Mouse (Mus musculus) intestine, embryonic 16.5 days (tissue): ENCODE results near the gene Slc12a9. TPM values are rescaled to one million over a fixed set of nuclear protein-coding genes. Genes with fewer than 3 reads are reported as not detected.

Source experiments
- ATAC-seq: fragments of 200-750 bp; cut with Nextera tagmentation; 2 replicates; pipeline ENCODE4 v1.8.0; 2017; ENCODE audit warnings: moderate TSS enrichment, moderate library complexity
- H3K27ac ChIP-seq: fragments of 300-500 bp; sonication (generic); 2 replicates; pipeline ENCODE4 v1.5.1; 2014; ENCODE audit warnings: mild to moderate bottlenecking, low read length
- H3K27me3 ChIP-seq: fragments of 300-500 bp; sonication (generic); replicated peaks from 2 replicates; pipeline ENCODE4 v1.6.1; 2014; ENCODE audit warnings: low read length, control low read depth, mixed read lengths; ENCODE audit not compliant: control insufficient read depth, insufficient read depth
- H3K36me3 ChIP-seq: fragments of 300-500 bp; sonication (generic); 2 replicates; pipeline ENCODE4 v1.6.1; 2014; ENCODE audit warnings: low read length, control low read depth; ENCODE audit not compliant: control insufficient read depth, insufficient read depth
- H3K4me1 ChIP-seq: fragments of 300-500 bp; sonication (generic); 2 replicates; pipeline ENCODE4 v1.6.1; 2014; ENCODE audit warnings: low read length, control low read depth, mixed read lengths; ENCODE audit not compliant: control insufficient read depth, insufficient read depth
- H3K4me2 ChIP-seq: fragments of 300-500 bp; sonication (generic); 2 replicates; pipeline ENCODE4 v1.6.1; 2014; ENCODE audit warnings: low read depth, low read length, control low read depth
- H3K4me3 ChIP-seq: fragments of 300-500 bp; sonication (generic); 2 replicates; pipeline ENCODE4 v1.5.1; 2014; ENCODE audit warnings: mild to moderate bottlenecking, low read length
- H3K9ac ChIP-seq: fragments of 300-500 bp; sonication (generic); 2 replicates; pipeline ENCODE4 v1.6.1; 2014; ENCODE audit warnings: low read depth, low read length
- H3K9me3 ChIP-seq: fragments of 300-500 bp; sonication (generic); 2 replicates; pipeline ENCODE4 v1.6.1; 2016; ENCODE audit warnings: low read length, control low read depth; ENCODE audit not compliant: control insufficient read depth
- WGBS: fragments of 180-500 bp; shearing (Covaris S2); extraction: QIAGEN DNeasy Blood & Tissue Kit; methylation state at CpG from one replicate; pipeline ENCODE4 v1.1.7; 2014; 5-methylcytosine and 5-hydroxymethylcytosine counted together
- polyA plus RNA-seq: library from polyadenylated mRNA; unstranded; fragments of >200 nt; fragmentation: Nextera tagmentation; extraction: Ambion mirVana; gene quantifications from 2 replicates; pipeline ENCODE4 v1.2.1, GENCODE M21; 2015

Gene Slc12a9
- polyA plus RNA-seq, 1 experiment from 2014 or later = 14.7 TPM

DNA sequence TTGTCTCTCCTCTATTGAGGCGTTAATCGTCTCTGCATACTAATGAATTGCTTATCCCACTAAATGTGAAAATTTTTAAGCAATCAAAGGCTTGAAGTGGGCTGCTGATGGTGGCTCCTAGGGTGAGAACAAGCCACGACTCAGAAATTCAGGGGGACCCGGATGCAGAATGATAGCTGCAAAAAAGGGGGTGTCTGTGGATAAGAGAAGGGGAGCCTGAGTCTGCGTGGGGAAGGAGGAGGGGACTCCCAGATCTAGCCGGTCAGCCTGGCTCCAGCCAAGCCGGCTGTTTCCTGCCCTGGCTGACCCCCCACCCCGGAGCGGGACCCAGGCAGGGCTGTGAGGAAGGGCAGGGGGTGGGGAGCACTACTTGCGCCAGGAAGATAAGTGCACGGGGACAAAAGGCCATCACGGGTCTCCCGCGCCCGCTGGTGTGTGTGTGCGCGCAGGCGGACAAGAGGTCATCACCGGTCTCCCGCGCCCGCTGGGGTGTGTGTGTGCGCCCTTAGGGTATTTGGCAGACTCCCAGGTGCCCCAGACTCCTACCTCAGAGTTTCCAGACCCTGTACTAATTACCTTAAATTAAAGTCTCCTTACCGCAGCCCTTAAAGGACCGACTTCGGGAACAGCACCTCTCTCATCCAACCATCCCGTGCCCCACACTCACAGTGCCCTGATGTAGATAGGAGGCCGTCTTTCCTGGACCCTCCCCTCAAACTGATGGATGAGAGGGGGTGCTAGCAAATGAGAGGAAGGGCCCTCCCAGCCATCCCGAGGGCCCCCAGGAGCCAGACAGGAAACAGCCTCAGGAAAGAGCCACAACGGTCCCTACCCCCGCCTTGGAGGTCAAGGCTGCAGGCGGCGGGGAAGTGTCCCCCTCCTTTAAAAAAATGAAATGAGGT is 15.3 kb upstream of the Slc12a9 start:
- Histone ChIP-seq H3K4me1 (peaks cover 49% of the 10 kb centered on the region), H3K4me3 (peak overlapping the region; percentile 74), H3K4me2 (peak overlapping the region; percentile 84), H3K27me3 (no peaks in the 10 kb centered on the region), H3K36me3 (no peaks in the 10 kb centered on the region), H3K9me3 (no peaks in the 10 kb centered on the region), H3K9ac (peak overlapping the region; percentile 67), H3K27ac (peak overlapping the region; percentile 98)
- 1% methylated on average over 33 of the region's 33 CpGs for WGBS
- no peak for ATAC-seq

DNA sequence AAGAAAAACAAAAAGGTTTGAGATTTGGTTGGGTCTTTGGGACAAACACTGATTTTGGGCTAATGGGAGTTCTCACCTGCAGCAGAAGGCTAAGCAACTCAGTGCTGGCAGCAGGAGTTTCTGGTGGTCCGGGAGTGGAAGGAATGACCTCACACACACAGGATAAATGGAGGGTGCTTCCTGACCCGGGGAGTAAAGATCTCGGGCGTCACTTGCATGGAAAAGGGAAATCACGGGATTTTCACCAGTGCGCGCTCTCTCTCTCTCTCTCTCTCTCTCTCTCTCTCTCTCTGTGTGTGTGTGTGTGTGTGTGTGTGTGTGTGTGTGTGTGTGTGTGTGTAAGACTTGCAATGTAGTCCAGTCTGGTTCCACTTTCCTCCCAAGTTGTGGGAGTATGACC is 14.5 kb upstream of the Slc12a9 start:
- ATAC-seq = no peak
- peak overlapping the region; percentile 67 for H3K9ac ChIP-seq
- 14% methylated on average over 7 of the region's 7 CpGs for WGBS
- no peaks in the 10 kb centered on the region for H3K36me3 ChIP-seq
- peaks cover 48% of the 10 kb centered on the region for H3K4me1 ChIP-seq
- H3K27ac ChIP-seq = peak overlapping the region; percentile 98
- no peaks in the 10 kb centered on the region for H3K27me3 ChIP-seq
- peak overlapping the region; percentile 84 for H3K4me2 ChIP-seq
- no peak overlapping the region; the same call in 1 of the 2 replicates for H3K4me3 ChIP-seq
- no peaks in the 10 kb centered on the region for H3K9me3 ChIP-seq

DNA sequence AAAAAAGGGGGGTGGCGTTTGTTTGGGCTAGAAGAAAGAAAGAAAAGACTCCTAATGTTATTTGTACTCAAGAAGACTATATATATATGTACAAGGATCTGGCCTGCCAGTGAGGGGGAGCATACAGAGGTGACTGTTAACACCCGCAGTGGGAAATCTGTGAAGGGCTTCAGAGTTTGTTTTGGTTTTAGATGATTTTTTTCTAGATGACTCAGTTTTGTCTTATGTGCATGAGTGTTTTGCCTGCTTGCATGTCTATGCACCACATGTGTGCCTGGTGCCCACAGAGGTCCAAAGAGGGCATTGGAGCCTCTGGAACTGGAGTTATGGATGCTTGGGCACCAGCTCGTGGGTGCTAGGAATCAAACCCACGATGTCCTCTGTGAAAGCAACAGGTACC is 13.6 kb upstream of the Slc12a9 start:
- WGBS = 67% methylated on average over 4 of the region's 4 CpGs
- Histone ChIP-seq H3K27me3 (no peaks in the 10 kb centered on the region), H3K27ac (peak overlapping the region; percentile 92), H3K9me3 (no peaks in the 10 kb centered on the region), H3K4me3 (no peak overlapping the region), H3K36me3 (no peaks in the 10 kb centered on the region), H3K4me1 (peaks cover 43% of the 10 kb centered on the region), H3K4me2 (0 out of 2 replicates have a peak overlapping the region, but pooled peaks have one; percentile 10), H3K9ac (0 out of 2 replicates have a peak overlapping the region, but pooled peaks have one; percentile 45)
- ATAC-seq = no peak

DNA sequence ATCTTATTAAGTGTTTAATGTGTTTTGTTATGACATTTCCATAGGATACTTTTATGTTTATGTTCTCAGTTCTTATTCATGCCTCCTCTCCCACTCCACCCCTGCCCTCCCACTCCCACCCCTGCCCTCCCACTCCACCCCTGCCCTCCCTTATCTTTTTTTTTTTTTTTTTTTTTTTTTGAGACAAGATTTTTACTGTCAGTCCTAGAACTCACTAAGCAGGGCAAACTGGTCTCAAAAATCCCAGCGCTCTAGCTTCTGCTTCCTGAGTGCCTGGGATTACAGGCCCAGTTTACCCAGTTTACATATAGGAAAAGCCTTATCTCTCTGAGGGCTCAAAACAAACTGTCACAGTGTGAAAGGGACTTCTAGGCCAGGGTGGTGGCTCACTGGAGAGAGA is 13.0 kb upstream of the Slc12a9 start:
- H3K9me3 ChIP-seq = no peaks in the 10 kb centered on the region
- peak overlapping the region; percentile 41 for H3K4me2 ChIP-seq
- H3K36me3 ChIP-seq = no peaks in the 10 kb centered on the region
- peaks cover 37% of the 10 kb centered on the region for H3K4me1 ChIP-seq
- H3K9ac ChIP-seq = peak overlapping the region; percentile 45; the same call in 1 of the 2 replicates
- peak overlapping the region; percentile 15; the same call in 1 of the 2 replicates for H3K4me3 ChIP-seq
- no peak for ATAC-seq
- WGBS = 50% methylated on average over 1 of the region's 1 CpGs
- H3K27me3 ChIP-seq = no peaks in the 10 kb centered on the region
- peak overlapping the region; percentile 92 for H3K27ac ChIP-seq

DNA sequence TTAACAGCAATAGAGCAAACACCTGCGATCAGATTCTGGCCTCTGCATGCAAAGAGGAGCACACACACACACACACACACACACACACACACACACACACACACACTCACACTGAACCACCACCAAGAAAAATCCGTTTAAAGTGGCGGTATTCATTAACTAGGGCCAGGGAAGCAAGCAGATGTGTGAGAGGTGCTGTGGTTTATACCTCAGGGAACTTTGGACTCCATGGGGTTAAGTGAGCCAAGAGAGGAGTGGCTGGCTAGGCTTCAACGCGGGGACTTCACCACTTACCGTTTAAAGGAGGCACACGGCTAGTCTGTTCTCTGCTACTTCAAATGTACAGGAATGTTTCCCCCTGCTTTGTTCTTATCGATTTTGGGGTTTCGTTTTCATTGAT is 12.4 kb upstream of the Slc12a9 start:
- Histone ChIP-seq H3K9ac (no peak overlapping the region), H3K27ac (peak overlapping the region; percentile 92), H3K4me1 (peaks cover 36% of the 10 kb centered on the region), H3K9me3 (no peaks in the 10 kb centered on the region), H3K4me3 (peak overlapping the region; percentile 15; the same call in 1 of the 2 replicates), H3K36me3 (no peaks in the 10 kb centered on the region), H3K27me3 (no peaks in the 10 kb centered on the region), H3K4me2 (peak overlapping the region; percentile 41)
- ATAC-seq = peak; percentile 74
- WGBS = 14% methylated on average over 9 of the region's 9 CpGs

DNA sequence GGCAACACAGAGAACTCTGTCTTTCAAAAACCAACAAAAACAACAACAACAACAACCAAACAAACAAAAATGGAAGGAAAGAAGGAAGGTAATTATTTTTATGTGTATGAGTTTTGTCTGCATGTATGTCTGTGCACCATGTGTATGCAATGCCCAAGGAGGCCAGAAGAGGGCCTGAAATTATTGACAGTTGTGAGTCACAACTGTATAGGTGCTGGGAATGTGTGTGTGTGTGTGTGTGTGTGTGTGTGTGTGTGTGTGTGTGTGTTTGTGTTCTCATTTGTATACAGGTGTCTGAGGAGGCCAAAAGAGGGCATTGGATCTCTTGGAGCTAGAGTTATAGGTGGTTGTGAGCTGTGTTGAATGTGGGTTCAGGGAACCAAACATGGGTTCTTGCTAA is 10.5 kb upstream of the Slc12a9 start:
- no peak overlapping the region for H3K4me3 ChIP-seq
- H3K4me1 ChIP-seq = peaks cover 46% of the 10 kb centered on the region
- no peak overlapping the region for H3K9ac ChIP-seq
- no peaks in the 10 kb centered on the region for H3K27me3 ChIP-seq
- H3K36me3 ChIP-seq = no peaks in the 10 kb centered on the region
- ATAC-seq = no peak
- H3K9me3 ChIP-seq = no peaks in the 10 kb centered on the region
- H3K4me2 ChIP-seq = no peak overlapping the region
- peak overlapping the region; percentile 84 for H3K27ac ChIP-seq

DNA sequence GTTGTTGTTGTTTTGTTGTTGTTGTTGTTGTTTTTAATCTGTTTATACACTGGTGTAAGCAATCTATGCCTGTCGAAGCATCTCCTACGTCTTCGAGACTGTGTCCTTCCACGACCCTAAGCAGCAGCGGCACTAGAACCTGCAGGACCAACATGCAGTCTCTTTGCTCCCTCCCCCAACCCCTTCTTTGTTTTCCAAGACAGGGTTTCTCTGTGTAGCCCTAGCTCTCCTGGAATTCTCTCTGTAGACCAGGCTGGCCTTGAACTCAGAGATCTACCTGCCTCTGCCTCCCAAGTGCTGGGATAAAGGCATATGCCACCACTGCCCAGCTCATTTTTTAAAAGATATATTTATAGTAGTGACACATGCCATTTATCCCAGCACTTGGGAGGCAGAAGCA is 10.0 kb upstream of the Slc12a9 start:
- H3K36me3 ChIP-seq = no peaks in the 10 kb centered on the region
- ATAC-seq = no peak
- H3K27me3 ChIP-seq = no peaks in the 10 kb centered on the region
- H3K9ac ChIP-seq = no peak overlapping the region
- H3K27ac ChIP-seq = no peak overlapping the region
- H3K4me2 ChIP-seq = no peak overlapping the region
- no peaks in the 10 kb centered on the region for H3K9me3 ChIP-seq
- 98% methylated on average over 5 of the region's 5 CpGs for WGBS
- H3K4me1 ChIP-seq = peaks cover 42% of the 10 kb centered on the region
- no peak overlapping the region for H3K4me3 ChIP-seq

DNA sequence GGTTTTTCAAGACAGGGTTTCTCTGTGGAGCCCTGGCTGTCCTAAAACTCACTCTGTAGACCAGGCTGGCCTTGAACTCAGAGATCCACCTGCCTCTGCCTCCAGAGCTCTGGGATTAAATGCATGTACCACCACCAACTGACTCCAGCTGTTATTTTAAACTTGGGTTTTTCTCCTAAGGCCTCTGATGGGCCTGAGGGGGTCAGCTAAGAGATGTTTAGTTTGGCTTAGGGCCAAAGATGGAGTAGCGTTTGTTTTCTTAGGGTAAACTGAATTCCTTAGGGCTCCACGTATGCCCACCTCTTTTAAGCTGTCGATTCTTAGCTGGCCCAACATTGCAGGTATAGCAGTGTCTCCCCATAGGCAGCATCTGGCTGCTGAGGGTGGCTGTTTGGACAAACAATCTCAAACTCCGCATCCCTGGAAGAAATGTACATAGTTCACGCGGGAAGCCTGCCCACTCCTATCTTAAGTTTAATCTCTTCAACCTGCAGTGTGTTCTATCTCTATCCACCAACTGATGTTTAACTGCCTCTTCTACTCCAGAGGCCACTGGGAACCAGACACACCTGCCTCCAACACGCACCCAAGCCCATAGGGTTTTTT is 9.1 kb upstream of the Slc12a9 start:
- H3K9ac ChIP-seq = no peak overlapping the region
- no peaks in the 10 kb centered on the region for H3K27me3 ChIP-seq
- H3K36me3 ChIP-seq = no peaks in the 10 kb centered on the region
- H3K4me2 ChIP-seq = no peak overlapping the region
- H3K27ac ChIP-seq = no peak overlapping the region
- 44% methylated on average over 7 of the region's 7 CpGs for WGBS
- H3K4me1 ChIP-seq = peaks cover 37% of the 10 kb centered on the region
- no peak overlapping the region for H3K4me3 ChIP-seq
- H3K9me3 ChIP-seq = no peaks in the 10 kb centered on the region
- ATAC-seq = no peak

DNA sequence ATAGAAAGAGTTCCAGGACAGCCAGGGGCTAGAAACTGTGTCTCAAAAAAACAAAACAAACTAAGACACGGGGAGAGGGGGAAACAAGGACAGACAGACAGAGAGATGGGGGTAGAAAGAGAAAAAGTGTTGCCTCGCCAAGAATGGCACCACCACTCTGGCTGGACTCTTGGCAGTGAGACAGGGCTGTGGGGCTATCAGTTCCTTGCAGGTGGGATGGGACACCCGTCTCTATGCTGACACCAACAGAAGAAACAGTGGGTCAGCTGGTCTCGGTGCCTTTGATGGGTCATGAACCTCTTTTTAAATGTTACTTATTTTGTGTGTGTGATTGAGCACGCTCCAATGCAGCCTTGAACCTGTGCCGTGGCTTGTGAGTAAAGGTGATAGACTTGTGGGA is 6.8 kb upstream of the Slc12a9 start:
- no peak for ATAC-seq
- peak overlapping the region; percentile 90 for H3K27ac ChIP-seq

More for the DNA sequence above, 6.8 kb upstream of the Slc12a9 start:
- Histone ChIP-seq H3K9ac (0 out of 2 replicates have a peak overlapping the region, but pooled peaks have one; percentile 73), H3K9me3 (no peaks in the 10 kb centered on the region), H3K4me3 (no peak overlapping the region), H3K4me1 (peaks cover 35% of the 10 kb centered on the region), H3K4me2 (no peak overlapping the region), H3K36me3 (no peaks in the 10 kb centered on the region), H3K27me3 (no peaks in the 10 kb centered on the region)
- WGBS = 79% methylated on average over 6 of the region's 6 CpGs
